Mouse (Mus musculus) layer of hippocampus, adult 9-10 months (tissue): ENCODE data around the gene Abcd4.

Experiments used
- DNase-seq: peaks from one replicate; pipeline ENCODE4 v3.0.0; 2022; ENCODE audit warnings: low spot score

The Abcd4 gene

DNA sequence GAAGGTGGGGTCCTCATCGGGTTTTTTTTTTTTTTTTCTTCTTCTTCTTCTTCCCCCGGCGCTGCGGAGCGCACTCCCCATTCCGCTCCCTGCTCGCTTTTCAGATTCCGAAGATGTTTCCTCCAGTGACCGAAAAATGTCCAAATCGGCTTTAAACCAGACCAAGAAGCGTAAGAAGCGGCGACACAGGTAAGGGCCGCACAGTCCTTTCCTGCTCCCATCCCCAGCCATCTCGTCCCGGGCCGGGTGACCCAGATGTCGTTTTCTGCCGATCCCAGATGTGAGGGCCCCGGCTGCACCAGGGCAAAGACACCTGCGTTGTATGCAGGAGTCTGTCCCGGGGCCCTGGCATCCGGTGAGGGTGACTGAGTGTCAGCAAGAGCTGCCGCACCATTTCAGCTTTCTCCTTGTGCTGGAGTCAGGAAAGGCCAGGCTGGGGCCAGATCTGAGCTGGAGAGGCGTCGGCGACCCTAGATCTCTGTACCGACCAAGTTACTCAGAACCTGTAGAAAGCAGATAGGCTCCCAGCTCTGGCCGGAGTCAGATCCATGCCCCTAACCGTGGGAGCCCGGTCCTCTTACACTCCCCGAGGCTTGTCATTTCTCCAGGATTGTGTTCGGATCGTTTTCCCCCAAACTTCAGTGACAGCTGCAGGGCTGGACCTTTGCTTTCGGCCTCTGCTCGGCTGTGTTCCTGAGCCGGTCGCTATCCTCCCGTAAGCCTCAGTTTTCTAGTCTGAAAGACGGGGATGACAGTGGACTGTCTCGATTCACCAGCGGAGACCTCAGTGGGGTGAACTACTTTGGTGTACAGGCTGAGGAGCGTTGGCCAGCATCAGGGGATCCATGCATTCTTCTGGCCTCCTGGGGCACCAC, 45.5 kb downstream of the Abcd4 start:
- DNase-seq = no peak

DNA sequence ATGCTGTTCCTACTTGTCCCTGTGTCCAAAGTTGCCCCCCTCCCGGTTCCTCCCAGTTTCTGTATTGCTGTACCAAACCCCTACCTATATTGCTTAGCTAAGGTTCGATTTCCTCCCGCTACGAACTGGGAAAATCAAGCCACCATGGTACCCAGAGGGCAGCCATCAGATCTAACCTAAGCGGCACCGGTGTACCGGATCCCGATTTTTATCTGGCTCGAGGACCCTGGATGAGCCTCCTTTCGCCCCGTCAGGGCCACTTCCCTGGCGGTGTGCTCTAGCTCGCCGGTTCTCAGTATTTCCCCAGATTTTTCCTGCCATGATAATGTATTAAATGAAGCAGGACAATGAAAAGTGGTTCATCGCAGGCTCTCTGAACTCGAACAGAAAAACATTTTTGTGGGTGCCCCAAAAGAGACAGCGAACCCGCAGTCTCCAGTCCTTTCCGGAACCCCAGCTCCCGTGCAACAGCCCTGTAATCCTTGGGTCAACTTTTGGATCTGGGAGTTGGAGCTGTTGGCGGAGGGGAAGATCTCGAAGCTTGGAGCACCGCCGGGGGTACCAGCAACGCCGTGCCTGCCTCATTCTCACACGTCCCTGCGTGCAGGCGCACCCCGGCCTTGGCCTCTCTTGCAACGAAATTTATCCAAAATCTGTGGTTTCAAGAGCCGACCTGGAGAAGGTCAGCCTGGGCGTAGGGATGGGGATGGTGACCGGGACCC, 46.4 kb downstream of the Abcd4 start:
- DNase-seq = no peak

DNA sequence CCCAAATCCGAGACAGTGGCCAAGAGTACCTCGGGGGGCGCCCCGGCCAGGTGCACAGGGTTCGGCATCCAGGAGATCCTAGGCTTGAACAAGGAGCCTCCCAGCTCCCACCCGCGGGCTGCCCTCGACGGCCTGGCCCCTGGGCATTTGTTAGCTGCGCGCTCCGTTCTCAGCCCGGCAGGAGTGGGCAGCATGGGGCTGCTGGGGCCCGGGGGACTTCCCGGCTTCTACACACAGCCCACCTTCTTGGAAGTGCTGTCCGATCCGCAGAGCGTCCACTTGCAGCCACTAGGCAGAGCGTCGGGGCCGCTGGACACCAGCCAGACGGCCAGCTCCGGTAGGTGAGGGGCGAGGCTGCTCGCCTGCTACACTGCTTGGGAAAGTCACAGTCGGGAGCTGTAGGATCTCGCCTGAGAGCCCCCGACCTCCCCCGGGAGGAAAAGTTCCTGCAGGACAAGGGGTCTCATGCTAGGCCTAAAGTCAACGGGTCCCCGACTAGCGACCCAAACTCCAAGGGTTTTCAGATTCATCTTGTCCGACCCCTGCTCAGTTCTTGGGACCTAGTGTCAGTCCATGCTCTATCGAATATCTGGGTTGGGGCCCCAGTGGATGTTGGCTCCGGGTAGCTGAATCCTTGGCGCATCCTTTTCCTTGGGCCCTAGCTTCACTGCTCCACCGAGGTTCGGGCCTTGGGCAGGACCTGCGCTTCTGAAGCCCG, 47.1 kb downstream of the Abcd4 start:
- no peak for DNase-seq

DNA sequence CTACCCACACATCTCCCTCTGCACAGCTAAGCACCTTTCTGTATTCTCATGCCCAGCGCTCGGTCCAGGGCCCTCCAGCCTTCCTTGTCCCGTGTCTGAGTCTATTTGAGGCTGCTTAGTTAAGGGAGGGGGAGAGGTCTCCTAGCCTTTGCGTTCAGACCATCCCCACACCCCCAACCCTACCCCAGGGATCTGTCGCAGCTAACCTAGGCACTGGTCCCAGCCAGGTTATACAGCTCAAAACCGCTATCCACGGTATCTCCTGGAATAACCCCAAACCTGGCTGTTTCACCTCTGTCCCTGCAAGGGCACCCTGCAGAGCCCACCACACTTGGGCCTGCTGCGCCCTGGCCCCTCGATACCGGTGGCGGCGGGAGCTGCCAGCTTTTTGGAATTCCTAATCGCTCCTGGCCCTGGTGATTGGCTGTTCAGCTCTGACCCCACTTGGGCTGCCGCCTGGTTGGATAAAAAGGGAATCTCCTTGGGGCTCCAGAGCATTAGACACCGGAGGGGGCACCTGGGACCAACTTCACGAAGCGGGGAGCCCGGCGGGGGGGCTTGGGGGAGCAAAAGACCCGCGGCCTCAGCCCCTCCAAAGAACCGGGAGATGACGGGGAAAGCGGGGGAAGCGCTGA, 47.8 kb downstream of the Abcd4 start, which contains the start of gene Vsx2:
Gene Vsx2, plus strand, starts transcription at position 427 of the 635 bp plus-strand sequence.
- DNase-seq = no peak

DNA sequence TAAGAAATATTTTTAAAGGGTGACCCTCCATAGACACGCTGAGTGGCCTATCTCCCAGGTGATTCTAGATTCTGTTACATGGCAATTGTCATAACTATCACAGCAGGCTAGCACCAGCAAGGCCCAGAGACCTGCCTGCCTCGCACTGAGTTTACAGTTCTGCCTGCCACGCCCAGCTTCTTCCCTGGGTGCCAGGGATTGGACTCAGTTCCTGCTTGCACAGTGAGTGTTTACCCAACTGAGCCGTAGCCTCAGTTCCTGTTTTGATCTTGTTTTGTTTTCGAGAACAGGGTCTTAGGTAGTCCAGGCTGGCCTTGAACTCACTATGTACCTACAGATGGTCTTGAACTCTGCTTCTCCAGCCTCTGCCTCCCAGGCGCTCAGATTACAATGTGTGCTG, 49.6 kb downstream of the Abcd4 start:
- no peak for DNase-seq

DNA sequence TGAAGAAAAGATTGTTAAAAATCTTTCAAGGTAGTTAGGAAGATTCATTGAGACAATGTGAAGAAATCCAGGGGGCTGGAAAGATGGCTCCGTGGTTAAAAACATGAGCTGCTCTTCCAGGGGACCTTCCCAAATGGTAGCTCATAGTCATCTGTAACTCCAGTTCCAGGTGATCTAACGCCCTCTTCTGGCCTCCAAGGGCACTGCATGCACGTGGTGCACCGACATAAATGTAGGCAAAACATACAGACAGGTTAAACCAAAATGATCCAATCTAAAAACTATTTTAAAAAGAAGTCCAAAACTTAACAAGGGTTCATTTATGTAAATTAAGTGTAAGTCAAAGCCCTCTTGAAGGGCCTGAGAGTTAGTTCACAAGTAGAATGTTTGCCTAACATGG, 54.7 kb downstream of the Abcd4 start:
- no peak for DNase-seq

DNA sequence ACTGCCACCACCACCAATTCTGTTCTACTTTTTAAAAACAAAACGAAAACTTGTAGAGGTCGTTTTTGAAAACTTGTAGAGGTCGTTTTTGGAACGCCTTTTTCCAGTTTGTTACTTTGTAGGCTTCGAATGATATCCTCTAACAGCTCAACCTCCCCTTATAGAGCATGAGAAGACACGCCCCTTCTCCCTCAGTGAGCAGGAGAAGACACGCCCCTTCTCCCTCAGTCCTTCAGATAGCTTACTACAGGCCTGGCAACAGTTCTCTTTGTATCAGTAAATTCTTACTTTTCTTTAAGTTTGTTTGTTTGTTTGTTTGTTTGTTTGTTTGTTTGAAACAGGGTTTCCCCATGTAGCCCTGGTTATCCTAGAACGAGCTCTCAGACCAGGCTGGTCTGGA, 62.0 kb downstream of the Abcd4 start:
- no peak for DNase-seq
